Mouse (Mus musculus): ENCODE data around the gene Tiam1.

Gene Tiam1

DNA sequence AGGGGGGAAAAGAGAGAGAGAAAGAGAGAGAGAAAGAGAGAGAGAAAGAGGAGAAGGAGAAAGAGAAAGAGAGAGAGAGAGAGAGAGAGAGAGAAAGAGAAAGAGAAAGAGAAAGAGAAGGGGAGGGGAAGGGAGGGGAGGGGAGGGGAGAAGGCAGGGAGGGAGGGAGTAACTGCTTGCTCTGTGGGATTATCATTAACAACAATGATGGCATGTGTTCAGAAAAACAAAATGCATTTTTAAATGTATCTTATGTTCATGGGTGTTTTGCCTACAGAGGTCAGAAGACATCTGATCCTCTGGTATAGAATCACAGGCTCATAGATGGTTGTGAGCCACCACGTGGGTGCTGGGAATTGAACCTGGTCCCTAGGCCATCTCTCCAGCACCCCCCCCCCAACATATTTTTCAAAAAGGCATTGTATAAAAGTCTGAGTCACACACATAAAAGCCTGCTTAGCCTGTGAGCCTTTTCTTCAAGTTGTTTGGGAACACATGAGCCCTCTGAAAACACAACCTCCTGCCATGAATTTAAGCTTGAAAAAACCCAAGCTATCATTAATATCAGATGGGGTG, 237.8 kb downstream of the Tiam1 start:
- DNase-seq, result no peak

DNA sequence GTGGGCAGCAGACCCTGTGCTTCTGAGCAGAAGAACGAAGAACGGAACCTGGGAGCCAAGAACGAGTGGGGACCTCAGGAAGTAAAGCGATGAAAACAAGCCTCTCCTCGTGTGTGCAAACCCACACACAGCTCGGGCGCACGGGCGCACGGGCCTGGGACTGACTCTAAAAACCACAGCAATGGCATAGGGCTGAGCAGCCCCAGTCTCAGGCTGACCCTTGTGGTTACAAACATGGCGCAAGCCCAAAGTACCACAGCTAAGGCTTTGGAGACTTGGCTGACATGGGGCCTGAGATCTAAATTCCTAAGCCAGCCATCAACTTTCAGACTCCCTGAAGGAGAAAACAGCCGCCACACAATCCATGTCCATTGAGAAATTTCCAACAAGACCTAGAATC, 239.4 kb downstream of the Tiam1 start:
- DNase-seq, result no peak

DNA sequence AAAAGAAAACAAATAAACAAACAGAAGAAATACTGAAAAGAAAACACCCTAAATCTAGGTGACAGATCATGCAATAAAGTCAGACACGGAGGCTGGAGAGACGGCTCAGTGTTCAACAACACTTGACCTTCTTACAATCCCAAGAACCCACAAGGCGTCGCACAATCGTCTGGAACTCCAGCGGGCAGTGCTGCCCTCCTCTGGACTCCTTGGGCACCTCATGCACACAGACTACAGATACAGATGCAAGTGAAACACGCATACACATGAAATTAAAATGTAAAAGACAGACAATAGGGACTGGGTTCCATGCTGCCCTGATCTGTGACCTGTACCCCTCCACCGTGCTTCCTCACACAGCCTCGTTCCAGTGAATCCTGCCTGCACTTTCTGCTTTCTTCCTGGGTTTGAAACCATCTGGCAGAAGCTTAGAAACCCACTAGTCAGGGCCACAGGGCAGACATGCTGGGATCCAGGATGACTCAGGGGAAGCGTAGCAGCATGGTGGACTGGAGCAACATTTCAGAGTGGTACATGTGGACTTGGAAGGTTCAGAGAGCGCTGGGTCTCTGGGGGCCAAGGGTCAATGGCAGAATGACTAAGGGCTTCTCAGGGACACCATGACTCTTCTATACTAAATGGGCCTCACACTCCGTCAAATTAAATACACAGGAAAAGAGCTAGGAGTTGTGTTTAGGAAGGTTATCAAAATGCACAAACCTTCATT, 240.8 kb downstream of the Tiam1 start:
- DNase-seq, result no peak

DNA sequence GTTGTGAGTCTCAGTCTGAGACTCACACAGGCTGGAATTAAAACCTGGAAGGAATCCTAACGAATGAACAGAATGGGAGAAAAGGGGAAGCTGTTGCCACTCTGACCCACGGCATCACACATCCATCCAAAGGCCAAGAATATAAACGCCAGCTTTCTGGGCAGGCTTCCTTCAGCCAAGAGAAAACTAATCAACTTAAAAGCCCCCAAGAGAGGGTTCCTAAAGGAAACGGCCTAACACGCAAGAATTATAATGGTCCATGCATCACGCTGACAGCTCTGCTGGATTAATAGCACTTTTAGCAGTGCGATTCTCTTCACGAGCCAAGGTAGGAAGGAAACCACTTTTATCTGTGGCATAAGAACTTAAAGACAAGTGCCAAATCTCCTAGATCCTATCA, 242.9 kb downstream of the Tiam1 start:
- DNase-seq, result no peak

DNA sequence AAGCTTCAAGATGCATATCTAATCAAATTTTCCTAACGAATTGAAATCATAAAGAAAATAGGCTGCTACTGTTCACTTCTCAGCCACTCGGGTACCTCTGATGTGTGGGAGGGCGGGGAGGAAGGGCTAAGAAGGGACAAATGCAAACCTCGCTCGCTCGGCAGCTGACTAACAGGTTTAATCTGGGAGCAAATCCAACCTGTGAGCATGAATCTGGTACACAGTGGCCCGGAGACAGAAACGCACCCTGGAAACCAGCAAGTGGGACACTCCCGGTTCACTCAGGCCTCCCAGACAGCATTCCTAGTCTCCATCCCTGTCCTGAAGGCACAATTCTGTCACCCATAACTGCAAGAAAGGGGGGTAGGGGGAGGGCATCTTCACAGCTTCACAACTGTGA, 244.4 kb downstream of the Tiam1 start:
- DNase-seq, result no peak

DNA sequence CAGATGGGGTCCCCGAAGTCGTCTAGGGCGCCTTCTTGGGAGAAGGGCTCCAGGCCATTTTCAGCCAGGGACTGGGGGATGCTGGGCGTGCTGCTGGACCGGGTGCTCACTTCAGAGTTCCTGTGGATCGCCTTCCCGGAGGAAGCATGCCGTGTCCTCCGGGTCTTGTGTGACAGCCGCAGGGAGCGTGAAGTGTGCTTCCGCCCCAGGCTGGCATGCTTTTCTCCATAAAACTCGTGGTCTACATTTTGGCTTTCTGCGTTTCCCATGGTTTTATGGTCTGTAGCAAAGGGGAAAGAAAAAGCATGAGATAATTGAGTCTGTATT, 245.3 kb downstream of the Tiam1 start:
- DNase-seq, result no peak

DNA sequence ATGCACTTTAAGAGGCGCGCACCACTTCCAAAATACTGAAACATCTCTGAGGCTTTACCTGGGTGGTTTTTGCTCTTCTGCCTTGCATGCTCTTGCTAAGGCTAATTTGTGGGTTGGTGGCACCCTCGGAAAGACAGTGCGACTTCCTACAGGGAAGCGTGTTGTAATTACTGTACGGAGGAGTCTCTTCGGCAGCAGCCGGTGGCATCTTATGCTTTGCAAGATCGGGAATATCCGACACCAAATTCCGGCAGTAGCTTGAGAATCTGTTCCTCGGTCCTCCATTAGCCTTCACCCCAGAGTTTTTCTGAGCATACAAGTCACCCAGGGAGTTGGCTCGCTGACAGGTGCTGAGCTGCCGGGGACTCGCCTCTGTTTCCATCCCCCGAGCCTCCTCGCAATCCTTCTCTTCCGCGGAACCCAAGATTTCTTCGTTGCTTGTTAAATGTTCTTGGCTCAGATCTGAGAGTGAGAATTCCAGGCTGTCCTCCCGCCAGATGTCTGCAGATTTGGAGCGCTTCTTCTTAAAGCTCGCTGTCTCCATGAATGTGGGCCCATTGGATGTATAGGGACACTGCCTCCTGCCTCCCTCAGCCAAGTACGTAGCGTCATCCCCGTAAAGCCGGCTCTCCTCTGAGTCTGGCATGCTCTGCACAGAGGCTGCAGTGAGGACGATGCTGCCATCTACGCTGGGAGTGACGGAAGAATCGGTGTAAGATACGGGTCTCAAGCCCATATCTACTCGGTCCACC, 245.8 kb downstream of the Tiam1 start:
- no peak for DNase-seq

DNA sequence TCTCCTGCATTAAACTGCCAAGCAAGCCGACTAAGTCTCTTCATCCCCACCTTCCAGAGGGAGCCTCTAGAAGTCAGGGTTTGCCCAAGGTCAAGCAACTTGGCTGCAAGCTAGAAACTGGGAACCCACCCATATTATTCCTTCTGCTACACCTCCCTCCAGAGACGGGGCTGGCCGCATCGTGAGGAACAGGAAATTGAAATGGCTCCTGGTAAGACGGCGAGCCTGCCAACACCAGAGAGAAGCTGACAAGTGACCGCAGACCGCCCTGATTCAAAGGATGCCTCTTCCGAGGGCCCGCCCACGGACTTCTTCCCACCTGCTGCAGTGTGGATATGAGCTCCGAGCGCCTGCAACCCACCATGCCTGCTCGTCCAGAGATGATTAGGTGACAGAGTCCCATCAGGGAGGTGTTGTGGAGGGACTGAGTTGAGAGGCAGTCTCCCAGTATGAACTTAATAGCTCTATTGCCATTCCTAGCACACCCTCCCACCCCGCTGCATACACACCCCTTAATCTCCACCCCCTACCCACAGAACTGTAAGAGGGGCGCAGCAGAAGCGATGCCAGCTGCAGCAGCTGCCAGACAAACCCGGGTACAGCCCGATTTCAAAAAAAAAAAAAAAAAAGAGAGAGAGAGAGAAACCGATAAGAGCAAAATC, 246.6 kb downstream of the Tiam1 start:
- DNase-seq, result no peak

DNA sequence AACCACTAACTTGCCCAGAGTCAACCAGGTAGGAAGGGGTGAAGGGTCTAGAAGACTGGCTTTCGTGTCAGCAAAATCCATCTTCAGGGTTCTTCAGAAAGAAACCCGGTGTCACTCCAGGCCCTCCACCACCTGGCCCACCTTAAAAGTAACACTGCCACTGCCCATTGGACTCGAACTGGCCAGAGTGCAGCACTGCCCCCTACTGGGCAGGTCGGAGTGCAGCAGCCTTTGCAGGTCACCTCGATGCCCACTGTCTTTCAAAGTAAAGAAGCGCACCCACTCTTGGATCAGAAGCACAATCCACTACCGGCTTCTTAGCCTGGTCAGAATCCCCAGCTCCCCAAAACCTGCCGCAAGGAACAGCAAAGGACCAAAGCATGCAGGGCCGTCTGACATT, 247.2 kb downstream of the Tiam1 start:
- peak; percentile 21 for DNase-seq

DNA sequence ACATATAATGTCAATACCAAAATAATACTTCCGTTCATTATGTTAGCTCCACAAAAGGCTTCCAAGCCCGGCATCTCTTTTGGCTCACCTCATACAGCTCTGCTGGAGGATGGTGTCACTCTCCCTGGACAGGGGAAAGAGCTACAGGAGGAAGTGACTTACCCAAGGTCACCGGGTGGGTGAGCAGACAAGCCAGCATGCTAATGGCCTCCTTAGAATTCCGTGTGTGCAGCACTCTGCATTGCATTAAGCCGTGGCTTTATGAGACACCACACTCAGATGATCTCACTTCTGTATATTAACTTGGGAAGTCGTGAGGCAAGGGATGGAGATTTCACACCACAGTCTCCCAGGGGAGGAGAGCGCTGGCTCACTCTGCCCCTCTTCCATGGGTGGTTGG, 248.3 kb downstream of the Tiam1 start:
- no peak for DNase-seq

DNA sequence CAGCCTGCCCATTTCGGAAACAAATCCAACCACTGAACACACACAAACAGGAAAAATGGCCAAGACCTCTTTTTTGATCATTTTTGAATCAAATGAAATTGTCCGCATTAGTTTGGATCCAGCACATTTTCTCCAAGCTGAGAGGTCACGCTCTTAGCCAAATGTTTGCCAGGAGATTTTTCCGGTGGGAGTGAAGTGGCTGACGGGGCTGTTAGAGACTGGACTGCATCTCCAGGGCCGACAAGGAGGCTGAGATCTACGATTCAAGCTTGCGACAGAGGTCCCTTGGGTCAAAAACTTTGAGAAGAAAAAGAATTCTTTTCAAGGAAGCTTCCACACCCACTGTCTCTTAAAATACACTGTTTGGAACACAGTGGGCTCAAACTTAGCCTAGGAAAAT, 248.8 kb downstream of the Tiam1 start:
- no peak for DNase-seq

DNA sequence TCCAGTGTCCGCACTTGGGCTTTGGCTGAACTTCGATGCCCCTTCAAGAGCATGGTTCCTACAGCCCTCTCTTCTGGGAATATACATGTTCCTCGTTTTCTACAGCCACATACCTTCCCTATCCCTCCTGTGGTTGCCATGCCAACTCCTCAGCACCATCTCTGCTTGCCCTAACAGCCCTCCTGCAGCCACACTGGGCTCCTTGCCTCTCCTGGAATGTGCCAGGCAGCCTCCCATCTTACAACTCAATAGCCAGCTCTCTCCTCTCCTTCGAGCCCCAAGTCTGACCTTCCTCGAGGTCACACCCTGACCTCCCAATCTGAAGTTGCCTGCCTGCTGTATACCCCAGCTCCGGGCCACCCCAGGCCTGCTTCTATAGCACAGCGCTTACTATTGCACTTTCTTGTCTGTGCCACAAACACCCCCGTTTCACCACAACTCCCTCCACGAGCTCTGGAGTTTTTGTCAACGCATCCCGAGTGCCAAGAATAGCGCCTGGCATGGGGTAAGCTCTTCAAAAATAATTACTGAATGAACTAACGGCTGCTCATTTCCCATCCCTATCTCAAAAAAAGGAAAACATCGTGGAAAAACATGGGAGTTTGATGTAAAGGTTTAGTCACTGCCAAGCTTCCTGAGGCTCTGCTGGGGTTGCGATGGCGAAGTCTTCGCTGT, 252.9 kb downstream of the Tiam1 start:
- DNase-seq, result no peak

DNA sequence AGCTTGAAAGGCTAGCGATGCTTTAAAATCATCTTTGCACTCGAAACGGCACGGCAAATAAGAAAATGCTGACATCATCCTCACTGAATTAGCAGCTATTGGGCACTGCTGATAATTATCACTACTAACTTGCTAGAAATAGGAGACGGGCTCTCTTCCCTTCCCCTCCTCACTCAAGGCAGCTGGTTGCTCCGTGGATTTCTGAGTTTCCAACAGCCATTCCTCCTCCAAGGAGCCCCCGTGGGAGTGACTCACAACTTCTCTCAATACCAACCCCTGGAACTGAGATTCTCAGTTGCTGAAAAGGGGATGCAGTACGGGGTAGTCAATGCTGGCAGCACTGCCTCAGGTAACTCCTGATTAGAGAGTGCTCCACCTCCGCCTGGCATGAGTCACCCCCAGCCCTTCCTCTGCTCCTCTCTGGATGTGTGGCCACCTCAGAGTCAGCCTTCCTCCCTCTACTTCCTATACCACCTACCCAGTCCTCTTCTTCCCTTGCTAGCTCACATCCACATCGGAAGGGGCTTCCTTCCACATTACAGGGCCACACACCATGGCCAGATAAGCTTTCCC, 253.6 kb downstream of the Tiam1 start:
- DNase-seq, result no peak

DNA sequence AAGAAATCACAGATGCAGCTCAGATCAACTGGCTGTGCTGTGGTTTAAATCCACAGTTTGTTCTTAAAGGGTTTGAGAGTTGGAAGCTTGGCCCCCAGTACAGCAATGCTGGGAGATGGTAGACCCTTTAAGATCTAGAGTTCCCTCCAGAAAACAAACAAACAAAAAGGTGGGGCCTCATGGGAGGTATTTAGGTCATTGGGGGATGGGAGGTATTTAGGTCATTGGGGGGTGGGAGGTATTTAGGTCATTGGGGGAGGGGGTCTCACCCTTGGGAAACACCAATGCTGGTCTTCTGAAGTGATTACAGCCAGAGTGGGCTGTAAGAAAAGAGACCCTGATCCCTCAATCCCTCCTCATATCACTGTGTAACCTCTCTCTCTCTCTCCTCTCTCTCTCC, 257.0 kb downstream of the Tiam1 start:
- DNase-seq, result no peak

DNA sequence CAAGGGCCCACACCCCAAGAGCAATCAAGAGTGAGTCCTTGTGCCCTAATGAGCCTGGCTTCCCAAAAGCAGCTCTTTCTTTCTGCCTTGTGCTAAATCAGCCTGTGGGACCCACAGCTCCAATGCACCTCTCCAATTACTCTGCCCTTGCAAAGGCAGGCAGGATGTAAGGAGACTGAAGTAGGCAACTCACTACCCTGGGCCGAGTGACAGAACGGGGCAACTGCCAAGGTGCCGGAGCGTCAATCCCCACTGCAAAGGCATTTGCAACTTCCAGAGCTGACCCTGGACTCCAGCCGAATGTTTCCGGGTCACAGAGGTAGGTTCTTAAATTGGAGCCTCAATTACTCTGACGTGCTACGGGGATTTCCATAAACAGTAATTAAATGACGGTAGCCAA, 257.9 kb downstream of the Tiam1 start:
- no peak for DNase-seq

DNA sequence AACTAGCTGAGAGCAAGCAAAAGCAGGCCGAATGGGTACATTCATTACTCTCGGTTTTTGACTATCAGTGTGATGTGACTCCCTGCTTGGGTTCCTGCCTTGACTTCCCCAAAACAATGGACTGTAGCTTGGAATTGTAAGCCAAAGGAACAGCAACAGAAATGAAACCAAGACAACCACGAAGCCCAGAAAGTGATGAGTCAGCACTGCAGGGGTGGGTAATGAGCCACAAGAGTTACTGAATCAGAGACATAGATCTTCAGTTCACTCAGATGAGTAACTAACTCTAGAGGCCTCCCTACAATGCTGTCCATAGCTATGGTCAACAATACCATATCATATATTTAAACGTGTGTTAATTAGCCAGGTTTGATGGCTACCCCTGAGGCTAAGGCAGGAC, 259.7 kb downstream of the Tiam1 start:
- no peak for DNase-seq

DNA sequence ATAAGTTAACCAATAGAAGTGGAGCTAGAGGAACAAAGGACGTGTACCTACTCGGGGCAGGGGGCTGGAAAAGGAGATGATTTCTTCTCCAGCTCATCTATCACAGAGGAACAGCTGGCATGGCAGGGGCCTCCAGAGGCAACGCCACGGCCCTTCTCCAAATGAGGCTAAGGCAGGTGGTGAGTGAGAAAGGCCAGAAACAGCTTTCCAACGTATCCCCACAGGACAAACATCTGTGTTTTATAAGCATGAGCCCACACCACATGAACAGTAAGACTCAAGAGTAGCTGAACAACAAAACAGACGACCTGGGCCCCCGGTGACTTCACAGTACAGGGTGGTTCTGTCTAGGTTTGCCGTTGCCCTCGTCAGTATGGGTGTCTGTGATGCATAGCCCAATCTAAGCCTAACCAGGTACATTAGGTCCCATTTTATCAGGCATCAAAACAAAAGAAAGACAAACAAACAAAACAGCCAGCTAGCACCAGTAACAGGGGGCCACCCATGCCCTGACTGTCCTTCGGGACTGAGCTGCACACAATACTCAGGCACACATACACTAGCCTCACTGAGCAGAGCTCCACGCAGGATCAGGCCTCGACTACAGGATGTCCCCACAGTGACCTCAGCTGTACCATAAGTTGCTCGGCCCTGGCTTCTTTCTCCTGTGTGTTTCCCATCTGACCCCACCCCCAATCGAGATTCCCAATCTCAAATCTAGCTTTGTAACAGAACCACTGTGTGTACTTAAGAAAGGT, 260.9 kb downstream of the Tiam1 start:
- no peak for DNase-seq

DNA sequence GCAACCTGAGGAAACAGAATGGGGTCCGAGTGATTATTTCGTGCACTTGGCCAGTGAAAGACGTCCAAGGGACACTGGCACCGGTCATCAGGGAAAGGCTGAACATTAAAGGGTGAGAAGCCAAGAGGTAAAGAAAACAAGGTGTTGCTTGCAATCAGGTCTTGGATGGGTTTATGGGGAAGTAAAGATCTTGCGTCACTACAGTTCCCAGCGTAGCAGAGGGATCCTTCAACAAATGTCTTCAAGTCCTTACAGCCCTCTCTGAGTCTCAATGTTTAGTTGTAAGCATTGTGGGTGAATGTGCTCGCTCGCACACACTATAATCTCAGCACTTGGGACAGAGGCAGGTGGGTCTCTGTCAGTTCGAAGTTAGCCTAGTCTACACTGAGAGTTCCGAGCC, 266.4 kb downstream of the Tiam1 start:
- DNase-seq, result no peak

DNA sequence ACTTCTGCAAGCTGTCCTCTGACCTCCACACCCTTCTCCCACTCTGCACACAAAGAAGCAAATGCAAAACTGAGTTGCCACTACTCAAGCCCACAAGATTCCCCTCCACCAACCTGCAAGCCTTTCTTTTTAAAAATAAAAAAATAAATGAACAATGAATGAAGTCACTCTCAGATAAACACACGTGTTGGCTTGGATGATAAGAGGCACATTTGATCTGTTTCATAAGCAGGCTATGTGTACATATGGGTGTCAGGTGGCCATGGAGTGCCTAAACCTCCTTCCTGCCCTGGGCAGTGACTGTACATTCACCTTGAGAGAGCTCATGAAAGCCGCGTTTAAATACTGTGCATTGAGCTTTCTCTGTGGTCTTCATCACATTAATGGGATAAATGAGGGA, 267.5 kb downstream of the Tiam1 start:
- DNase-seq, result no peak

DNA sequence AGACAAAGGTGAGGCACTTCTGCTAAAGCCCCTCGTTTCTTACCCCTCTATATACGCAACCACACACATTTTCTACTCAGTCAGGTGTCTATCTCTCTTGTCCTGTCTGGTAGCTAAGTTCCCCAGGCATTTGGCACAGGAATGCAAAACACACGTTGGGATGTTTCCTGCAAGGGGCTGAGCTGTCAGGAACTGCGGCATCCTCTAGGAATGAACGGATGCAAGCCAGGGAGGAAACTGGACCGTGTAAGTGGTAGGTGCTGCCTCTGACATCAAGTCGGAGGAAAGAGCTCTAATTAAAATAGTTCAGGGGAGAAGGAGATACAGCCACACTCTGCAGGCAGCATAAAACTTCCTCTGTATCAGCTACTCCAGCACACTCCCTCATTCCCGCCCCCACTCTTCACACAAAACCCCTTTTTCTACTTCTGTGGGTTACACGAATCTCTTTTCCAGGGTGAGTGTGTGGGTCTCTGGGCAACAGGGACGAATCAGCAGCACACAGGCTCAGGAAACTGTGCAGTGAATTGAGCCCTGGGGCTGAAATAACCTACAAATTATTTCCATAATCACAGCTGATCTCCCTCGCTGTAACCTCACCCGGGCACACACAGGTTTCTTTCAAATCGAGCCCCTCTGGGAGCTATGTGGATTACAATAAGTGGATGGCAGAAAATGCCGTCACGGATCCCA, 269.4 kb downstream of the Tiam1 start:
- no peak for DNase-seq
